Mouse (Mus musculus) midbrain, embryonic 14.5 days (tissue): Measurements from ENCODE around the gene Exd2. TPM values are rescaled to one million over a fixed set of nuclear protein-coding genes. Genes with fewer than 3 reads are reported as not detected.
A peak's percentile ranks its signal among the peaks of the same experiment; 100 is the strongest.

Experiments
- ATAC-seq: fragments of 200-750 bp; cut with Nextera tagmentation; 2 replicates; pipeline ENCODE4 v1.8.0; 2017; ENCODE audit warnings: moderate number of reproducible peaks, moderate library complexity; ENCODE audit not compliant: low FRiP score, low TSS enrichment
- DNase-seq: peaks from one replicate; pipeline ENCODE4 v3.0.0-alpha.2; 2015
- H3K27ac ChIP-seq: fragments of 300-500 bp; sonication (generic); replicated peaks from 2 replicates; pipeline ENCODE4 v1.5.1; 2014; ENCODE audit warnings: mild to moderate bottlenecking, low read depth, low read length, moderate library complexity
- H3K27me3 ChIP-seq: fragments of 300-500 bp; sonication (generic); 2 replicates; pipeline ENCODE4 v1.6.1; 2014; ENCODE audit warnings: low read length, control low read depth, mixed read lengths; ENCODE audit not compliant: control insufficient read depth, insufficient read depth
- H3K36me3 ChIP-seq: fragments of 300-500 bp; sonication (generic); 2 replicates; pipeline ENCODE4 v1.6.1; 2014; ENCODE audit warnings: low read length, control low read depth; ENCODE audit not compliant: control insufficient read depth, insufficient read depth
- H3K4me1 ChIP-seq: fragments of 300-500 bp; sonication (generic); 2 replicates; pipeline ENCODE4 v1.6.1; 2014; ENCODE audit warnings: mild to moderate bottlenecking, antibody characterized with exemption, low read length, control low read depth; ENCODE audit not compliant: control insufficient read depth, insufficient read depth
- H3K4me2 ChIP-seq: fragments of 300-500 bp; sonication (generic); 2 replicates; pipeline ENCODE4 v1.6.1; 2014; ENCODE audit warnings: mild to moderate bottlenecking, low read length, moderate library complexity
- H3K4me3 ChIP-seq: fragments of 300-500 bp; sonication (generic); replicated peaks from 2 replicates; pipeline ENCODE4 v1.5.1; 2014; ENCODE audit warnings: low read depth, low read length
- H3K9ac ChIP-seq: fragments of 300-500 bp; sonication (generic); replicated peaks from 2 replicates; pipeline ENCODE4 v1.6.1; 2014; ENCODE audit warnings: mild to moderate bottlenecking, low read length, moderate library complexity
- H3K9me3 ChIP-seq: fragments of 300-500 bp; sonication (generic); 2 replicates; pipeline ENCODE4 v1.6.1; 2016; ENCODE audit warnings: low read length, control low read depth, mixed read lengths; ENCODE audit not compliant: control insufficient read depth
- WGBS: fragments of 180-500 bp; shearing (Covaris S2); extraction: QIAGEN DNeasy Blood & Tissue Kit; methylation state at CpG from one replicate; pipeline ENCODE4 v1.1.7; 2014; 5-methylcytosine and 5-hydroxymethylcytosine counted together
- polyA plus RNA-seq: library from polyadenylated mRNA; unstranded; fragments of >200 nt; fragmentation: Nextera tagmentation; extraction: Ambion mirVana; gene quantifications from 2 replicates; pipeline ENCODE4 v1.2.1, GENCODE M21; 2014

The Exd2 gene
- polyA plus RNA-seq, 1 experiment from 2014 or later = 59.7 TPM

DNA sequence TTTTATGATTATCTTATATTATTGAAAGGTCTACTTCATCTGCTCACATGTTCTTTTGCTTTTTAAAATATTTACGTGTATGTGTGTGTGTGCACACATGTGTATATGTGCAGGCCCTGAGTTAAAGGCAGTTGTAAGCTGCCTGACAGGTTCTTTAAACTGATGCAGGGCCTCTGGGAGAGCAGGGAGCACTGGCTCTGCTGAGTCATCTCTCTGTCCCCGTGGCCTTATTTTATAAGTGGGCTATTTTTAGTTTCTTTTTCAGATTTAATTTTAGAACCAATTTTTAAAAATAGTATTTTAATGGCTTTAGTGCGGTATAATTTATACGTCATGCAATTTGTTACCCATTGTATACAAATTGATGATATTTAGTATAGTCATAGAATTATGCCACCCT, 9.0 kb downstream of the Exd2 start:
- Histone ChIP-seq H3K27ac (no peak overlapping the region), H3K9me3 (no peaks in the 10 kb centered on the region), H3K36me3 (peaks cover 11% of the 10 kb centered on the region), H3K4me1 (no peaks in the 10 kb centered on the region), H3K27me3 (no peaks in the 10 kb centered on the region), H3K4me3 (no peak overlapping the region), H3K9ac (no peak overlapping the region), H3K4me2 (no peak overlapping the region)
- DNase-seq (no peak), ATAC-seq (no peak)
- 95% methylated on average over 4 of the region's 4 CpGs for WGBS

GRCm38 (mm10) chr12:80473731-80474130, 10.8 kb downstream of the Exd2 start:
- H3K9ac ChIP-seq = no peak overlapping the region
- WGBS = 90% methylated on average over 3 of the region's 3 CpGs
- no peak for DNase-seq
- H3K4me1 ChIP-seq = no peaks in the 10 kb centered on the region
- peaks cover 13% of the 10 kb centered on the region for H3K36me3 ChIP-seq
- no peaks in the 10 kb centered on the region for H3K27me3 ChIP-seq
- H3K27ac ChIP-seq = no peak overlapping the region
- no peak overlapping the region for H3K4me3 ChIP-seq
- H3K9me3 ChIP-seq = no peaks in the 10 kb centered on the region
- no peak overlapping the region for H3K4me2 ChIP-seq
- ATAC-seq = no peak

DNA sequence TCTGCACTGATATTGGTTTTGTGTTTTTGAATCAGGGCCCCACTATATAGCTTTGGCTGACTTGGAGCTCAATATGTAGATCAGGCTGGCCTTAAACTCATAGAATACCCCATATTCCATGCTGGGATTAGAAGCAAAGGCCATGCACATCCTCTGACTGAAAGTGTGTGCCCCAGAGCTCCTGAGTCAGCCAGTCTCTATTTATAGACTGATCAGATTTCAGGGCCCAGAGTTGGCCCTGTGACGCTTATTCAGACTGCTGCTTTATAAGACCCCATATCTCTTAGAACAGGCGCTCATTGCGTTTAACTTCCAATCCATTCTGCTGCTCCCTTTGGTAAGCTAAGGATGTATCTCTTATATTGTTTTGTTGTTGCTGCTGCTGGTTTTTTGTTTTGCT, 17.1 kb downstream of the Exd2 start:
- Histone ChIP-seq H3K4me3 (no peak overlapping the region), H3K4me1 (no peaks in the 10 kb centered on the region), H3K27me3 (no peaks in the 10 kb centered on the region), H3K4me2 (no peak overlapping the region), H3K9me3 (no peaks in the 10 kb centered on the region), H3K36me3 (peaks cover 45% of the 10 kb centered on the region), H3K9ac (no peak overlapping the region), H3K27ac (no peak overlapping the region)
- WGBS = 91% methylated on average over 3 of the region's 3 CpGs
- DNase-seq (no peak), ATAC-seq (no peak)

- WGBS = 82% methylated on average over 3 of the region's 3 CpGs
- H3K4me2 ChIP-seq = no peak overlapping the region
- H3K4me3 ChIP-seq = no peak overlapping the region
- H3K4me1 ChIP-seq = no peaks in the 10 kb centered on the region
- no peak overlapping the region for H3K27ac ChIP-seq
- peaks cover 49% of the 10 kb centered on the region for H3K36me3 ChIP-seq
- H3K27me3 ChIP-seq = no peaks in the 10 kb centered on the region
- ATAC-seq (no peak), DNase-seq (no peak)
- no peaks in the 10 kb centered on the region for H3K9me3 ChIP-seq
- H3K9ac ChIP-seq = no peak overlapping the region
Measured at GRCm38 (mm10) chr12:80483397-80483796, 20.5 kb downstream of the Exd2 start.

- WGBS = 96% methylated on average over 5 of the region's 5 CpGs
Measured at GRCm38 (mm10) chr12:80493311-80493710, 30.4 kb downstream of the Exd2 start.

GRCm38 (mm10) chr12:80495691-80496090, 32.8 kb downstream of the Exd2 start:
- DNase-seq (no peak), ATAC-seq (no peak)
- Histone ChIP-seq H3K27me3 (no peaks in the 10 kb centered on the region), H3K9me3 (no peaks in the 10 kb centered on the region), H3K9ac (no peak overlapping the region), H3K4me3 (no peak overlapping the region), H3K36me3 (peaks cover 44% of the 10 kb centered on the region), H3K27ac (no peak overlapping the region), H3K4me1 (no peaks in the 10 kb centered on the region), H3K4me2 (no peak overlapping the region)
- 96% methylated on average over 1 of the region's 1 CpGs for WGBS

More at GRCm38 (mm10) chr12:80493311-80493710, 30.4 kb downstream of the Exd2 start:
- Histone ChIP-seq H3K4me2 (no peak overlapping the region), H3K4me1 (no peaks in the 10 kb centered on the region), H3K36me3 (peaks cover 63% of the 10 kb centered on the region), H3K9me3 (no peaks in the 10 kb centered on the region), H3K9ac (no peak overlapping the region), H3K4me3 (no peak overlapping the region), H3K27ac (no peak overlapping the region), H3K27me3 (no peaks in the 10 kb centered on the region)
- DNase-seq (no peak), ATAC-seq (no peak)

- Histone ChIP-seq H3K4me2 (no peak overlapping the region), H3K4me3 (no peak overlapping the region), H3K9me3 (no peaks in the 10 kb centered on the region), H3K4me1 (no peaks in the 10 kb centered on the region), H3K27me3 (no peaks in the 10 kb centered on the region), H3K36me3 (peaks cover 19% of the 10 kb centered on the region), H3K9ac (no peak overlapping the region), H3K27ac (no peak overlapping the region)
- 55% methylated on average over 4 of the region's 4 CpGs for WGBS
- ATAC-seq (no peak), DNase-seq (peak; percentile 71)
Measured at GRCm38 (mm10) chr12:80498356-80498755, 35.5 kb downstream of the Exd2 start.

DNA sequence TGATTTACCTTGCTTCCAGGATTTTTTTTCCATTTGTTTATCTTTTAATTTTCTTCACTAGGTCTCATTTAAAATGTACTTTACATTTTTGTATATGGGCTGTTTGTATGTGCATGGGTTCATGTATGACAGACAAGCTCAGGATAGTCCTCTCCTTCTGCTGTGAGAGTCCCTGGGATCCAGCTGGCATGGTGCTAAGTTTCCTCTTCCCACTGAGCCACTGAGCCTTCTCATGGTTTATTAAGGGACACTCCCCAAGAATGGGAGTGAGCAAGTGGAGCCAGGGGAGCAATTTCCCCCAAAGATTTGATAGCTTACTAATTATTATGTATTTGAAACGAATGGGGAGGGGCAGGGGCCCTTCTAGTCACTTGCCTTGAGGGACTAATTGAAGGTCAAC, 37.6 kb downstream of the Exd2 start:
- Histone ChIP-seq H3K4me1 (no peaks in the 10 kb centered on the region), H3K4me2 (no peak overlapping the region), H3K9me3 (no peaks in the 10 kb centered on the region), H3K4me3 (no peak overlapping the region), H3K27me3 (no peaks in the 10 kb centered on the region), H3K27ac (no peak overlapping the region), H3K9ac (no peak overlapping the region), H3K36me3 (peaks cover 13% of the 10 kb centered on the region)
- whole genome bisulfite sequencing = 52% methylated on average over 1 of the region's 1 CpGs
- no peak for DNase-seq
- ATAC-seq = no peak

GRCm38 (mm10) chr12:80504718-80505117, 41.8 kb downstream of the Exd2 start:
- Histone ChIP-seq H3K4me3 (no peak overlapping the region), H3K36me3 (no peaks in the 10 kb centered on the region), H3K4me2 (no peak overlapping the region), H3K27ac (no peak overlapping the region), H3K27me3 (no peaks in the 10 kb centered on the region), H3K9ac (no peak overlapping the region), H3K9me3 (no peaks in the 10 kb centered on the region), H3K4me1 (no peaks in the 10 kb centered on the region)
- no peak for DNase-seq
- 86% methylated on average over 5 of the region's 5 CpGs for WGBS
- ATAC-seq = no peak
